Mouse (Mus musculus): Measurements from ENCODE around the gene Nup210. TPM values are rescaled to one million over a fixed set of nuclear protein-coding genes. Genes with fewer than 3 reads are reported as not detected.

Nup210 gene
- total and polyA plus RNA-seq, 3 experiments, result 46.3 to 394 (median 71.5) TPM

GRCm38 (mm10) chr6:91116244-91117145 lies at the start of gene Nup210 (continued):
- TF ChIP-seq MEF2A (IDR thresholded peaks at IDR 0.05; ENCODE audit: extremely low read depth, insufficient replicate concordance, low read depth, low read length, poor library complexity, severe bottlenecking), result no peak
- peak; percentile 58 for TF ChIP-seq MAX (IDR thresholded peaks at IDR 0.05; ENCODE audit: low read length)
- peak; percentile 33; the same call in 1 of the 2 replicates for TF ChIP-seq ETS1 (IDR thresholded peaks at IDR 0.05; ENCODE audit: low read depth, low read length)
- TF ChIP-seq USF2 (IDR thresholded peaks at IDR 0.05; ENCODE audit: borderline replicate concordance in 1 of 2, insufficient read depth in 1 of 2, low read depth in 1 of 2, low read length in 2 of 2), result no peak
- no peak for TF ChIP-seq EP300 (IDR thresholded peaks at IDR 0.05; ENCODE audit: low read depth in 1 of 2, low read length in 2 of 2)

- peaks cover 0 to 12% of the 10 kb centered on the region in 2 experiments; a peak in 2 of 4 replicates for H3K36me3 ChIP-seq (ENCODE audit: control insufficient read depth in 1 of 2, insufficient read depth in 2 of 2, low read length in 2 of 2)
- no peak overlapping the region for H3K27ac ChIP-seq (ENCODE audit: control insufficient read depth, low read depth, low read length)
- TF ChIP-seq KAT2A (conservative IDR thresholded peaks at IDR 0.05; ENCODE audit: low read depth, low read length) (no peak), CHD2 (IDR thresholded peaks at IDR 0.05; ENCODE audit: low read length) (no peak), RAD21 (IDR thresholded peaks at IDR 0.05; ENCODE audit: low read depth, low read length) (peak; percentile 91), SMC3 (IDR thresholded peaks at IDR 0.05; ENCODE audit: low read depth, low read length) (peak; percentile 96), TCF12 (IDR thresholded peaks at IDR 0.05; ENCODE audit: low read depth, low read length) (no peak), MEF2A (IDR thresholded peaks at IDR 0.05; ENCODE audit: extremely low read depth, insufficient replicate concordance, low read depth, low read length, poor library complexity, severe bottlenecking) (no peak), UBTF (IDR thresholded peaks at IDR 0.05; ENCODE audit: borderline replicate concordance, insufficient read depth, low read depth, low read length) (no peak), ZC3H11A (IDR thresholded peaks at IDR 0.05; ENCODE audit: low read depth, low read length) (peak; percentile 84), ZKSCAN1 (IDR thresholded peaks at IDR 0.05; ENCODE audit: low read depth, low read length) (no peak), RCOR1 (IDR thresholded peaks at IDR 0.05; ENCODE audit: low read depth, low read length) (0 out of 2 replicates have a peak, but pooled peaks have one; percentile 11), MAZ (IDR thresholded peaks at IDR 0.05; ENCODE audit: low read depth, low read length) (peak; percentile 79; the same call in 1 of the 2 replicates), BHLHE40 (IDR thresholded peaks at IDR 0.05; ENCODE audit: borderline replicate concordance, low read depth, low read length) (0 out of 2 replicates have a peak, but pooled peaks have one; percentile 21), NRF1 (IDR thresholded peaks at IDR 0.05; ENCODE audit: insufficient read depth, low read depth, low read length, poor library complexity, severe bottlenecking) (no peak), CTCF (IDR thresholded peaks at IDR 0.05 in 2 of 3, conservative IDR thresholded peaks at IDR 0.05 in 1 of 3; ENCODE audit: control insufficient read depth in 1 of 3, insufficient read depth in 1 of 3, low read depth in 2 of 3, low read length in 3 of 3, poor library complexity in 1 of 3, severe bottlenecking in 1 of 3) (peak; percentile 78 to 97 (median 92)), HCFC1 (IDR thresholded peaks at IDR 0.05; ENCODE audit: low read depth, low read length) (no peak)
- H3K4me1 ChIP-seq (ENCODE audit: control insufficient read depth in 1 of 2, insufficient read depth in 2 of 2, low read length in 2 of 2), result peaks cover 13 to 18% of the 10 kb centered on the region in 2 experiments
- DNase-seq (ENCODE audit: low read depth, low spot score), result peak; percentile 78
- no peaks in the 10 kb centered on the region for H3K9me3 ChIP-seq (replicated peaks; ENCODE audit: insufficient read depth, low read length)
- H3K27me3 ChIP-seq (ENCODE audit: control insufficient read depth in 1 of 2, insufficient read depth in 2 of 2, low read length in 2 of 2), result no peaks in the 10 kb centered on the region
- no peak overlapping the region for H3K9ac ChIP-seq (ENCODE audit: control insufficient read depth, low read depth, low read length, poor library complexity, severe bottlenecking)
- no peak overlapping the region for H3K4me3 ChIP-seq (ENCODE audit: control insufficient read depth in 1 of 2, insufficient read depth in 1 of 2, low read depth in 2 of 2, low read length in 2 of 2)
- no peaks in the 10 kb centered on the region; the same call in 1 of the 2 replicates for H3K79me2 ChIP-seq (ENCODE audit: control insufficient read depth, insufficient read depth, low read length, poor library complexity)
Measured at GRCm38 (mm10) chr6:91165210-91165609, 48.6 kb upstream of the Nup210 start.
